ENCODE assay signal across 8 mouse cellular contexts in genomic region chr11:49727877-49728276, GRCm38 (mm10). TPM values are rescaled to one million over a fixed set of nuclear protein-coding genes. Genes with fewer than 3 reads are reported as not detected.
DNase-seq lines count a peak whose midpoint lies in the region; ATAC-seq and TF ChIP-seq lines count a peak whose summit lies in the region.
"Had no signal": no experiment of that assay in that cellular context is flagged by ENCODE, and none has a peak within 500 bp of the region (broad histone marks: within the 10 kb centered on the region; RNA-seq: fewer than 3 reads in every experiment).

No protein-coding gene starts in this region.

- DNase-seq in MN1 (ENCODE audit: low spot score) = peak; percentile 75
- DNase-seq in cerebellum, postnatal 10 days = peak; percentile 82 to 85
- peak; percentile 48 for DNase-seq in gastrocnemius, adult 2 months
- peak; percentile 70 to 79 for DNase-seq in kidney, postnatal 4 days
- DNase-seq in lung, adult 2 months = peak; percentile 34
- peak; percentile 73 for DNase-seq in retina, postnatal 1 day

- no peaks in the 10 kb centered on the region for H3K4me1 ChIP-seq in lung, adult 2 months (ENCODE audit: control insufficient read depth, insufficient read depth, low read length)
- H3K4me1 ChIP-seq: heart, embryonic 15.5 days had no signal

- no peak overlapping the region for H3K4me3 ChIP-seq in gastrocnemius, adult 2 months
- no peak overlapping the region for H3K4me3 ChIP-seq in lung, adult 2 months (replicated peaks; ENCODE audit: extremely low read depth, low read depth, low read length)
- H3K4me3 ChIP-seq: heart, embryonic 15.5 days had no signal

- no peak overlapping the region for H3K27ac ChIP-seq in gastrocnemius, adult 2 months
- H3K27ac ChIP-seq: heart, embryonic 15.5 days had no signal

- TF ChIP-seq POLR2A in lung, adult 2 months (IDR thresholded peaks at IDR 0.05; ENCODE audit: borderline replicate concordance, extremely low read depth, low read depth, low read length) = no peak

- peak; percentile 82 for ATAC-seq in CD4-positive, CD25-positive, alpha-beta regulatory T cell, adult 4 months

- intact Hi-C loops in gastrocnemius, adult 2 months (cut with DNase I) = loop anchor here (1.0 to 10.0 kb wide), 3 partner anchors 67 to 143 kb away; partner anchors contain the start of gene Gfpt2

- 12% methylated on average over 3 of the region's 3 CpGs for WGBS in lung, adult 2 months

- TF ChIP-seq CTCF in gastrocnemius, adult 2 months (IDR thresholded peaks at IDR 0.05) = peak; percentile 88
- peak; percentile 69 for TF ChIP-seq CTCF in lung, adult 2 months (IDR thresholded peaks at IDR 0.05; ENCODE audit: insufficient read depth, low read length)

RNA-seq across cellular contexts. Expression of gene Cnot6, which starts 15.4 kb away (rescaled TPM):
- polyA plus RNA-seq in CD4-positive, CD25-positive, alpha-beta regulatory T cell, adult 4 months (2017; shearing (Covaris generic)) = 10 to 100 TPM; 19.6 to 30.0 TPM
- total RNA-seq in gastrocnemius, adult 2 months (2021) = 10 to 100 TPM in 1 of 2 experiments, 1 to 10 TPM in 1; 8.1 to 14.5 TPM
- polyA plus RNA-seq in lung, adult 2 months (2012; rRNA removed) = 9.5 and 15.3 TPM in 2 replicates
